Mouse (Mus musculus) Muller cell, postnatal 12 days (primary cell): ENCODE data around the gene Necap2.

ENCODE experiments used
- DNase-seq: peaks from one replicate; pipeline ENCODE4 v3.0.0-alpha.2; 2015; ENCODE audit errors: inconsistent ontology term

Necap2 gene

GRCm38 (mm10) chr4:141077681-141078509 is at the start of gene Necap2:
Necap2 (minus strand) TSS chr4:141078357.
- DNase-seq: peak; percentile 96

DNA sequence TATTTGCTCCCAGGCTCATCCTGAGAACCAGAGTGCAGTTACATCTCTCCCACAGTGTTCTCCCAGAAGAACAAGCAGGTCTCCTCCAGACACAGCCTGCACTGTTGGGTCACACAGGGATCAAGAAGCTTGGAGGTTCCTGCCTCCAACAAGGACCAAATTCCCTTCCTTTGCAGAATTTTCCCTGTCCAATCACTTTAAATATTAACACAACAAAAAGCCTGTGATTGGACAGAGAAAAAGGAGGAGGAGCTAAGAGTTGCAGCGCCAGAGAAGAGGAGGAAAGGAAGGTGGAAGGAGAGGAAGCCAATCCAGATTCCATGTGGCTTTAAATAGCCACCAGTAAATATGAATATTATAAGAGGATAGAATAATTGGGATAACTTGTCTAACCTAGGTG is 44.9 kb upstream of the Necap2 start:
- no peak for DNase-seq

DNA sequence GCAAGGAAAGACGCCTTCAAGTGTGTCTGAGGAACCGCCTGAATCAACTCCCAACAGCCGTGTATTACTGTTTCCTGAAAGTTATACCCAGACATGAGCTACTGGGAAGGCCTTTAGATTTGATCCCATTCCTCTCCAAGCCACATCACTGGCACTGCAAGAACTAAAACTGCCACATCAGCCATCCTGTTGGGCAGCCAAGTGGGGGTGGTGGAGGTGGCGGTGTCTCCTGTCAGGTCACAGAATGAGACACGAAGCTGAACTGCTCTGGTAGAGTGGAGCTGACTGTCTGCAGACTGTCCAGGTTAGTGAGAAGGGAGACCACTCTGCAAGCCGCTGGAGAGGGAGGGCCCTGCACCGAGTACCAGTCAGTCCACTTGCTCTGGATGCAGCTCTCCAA is 44.5 kb upstream of the Necap2 start:
- DNase-seq: no peak

- peak; percentile 54 for DNase-seq
Observed at GRCm38 (mm10) chr4:141120700-141121099, 42.5 kb upstream of the Necap2 start.

DNA sequence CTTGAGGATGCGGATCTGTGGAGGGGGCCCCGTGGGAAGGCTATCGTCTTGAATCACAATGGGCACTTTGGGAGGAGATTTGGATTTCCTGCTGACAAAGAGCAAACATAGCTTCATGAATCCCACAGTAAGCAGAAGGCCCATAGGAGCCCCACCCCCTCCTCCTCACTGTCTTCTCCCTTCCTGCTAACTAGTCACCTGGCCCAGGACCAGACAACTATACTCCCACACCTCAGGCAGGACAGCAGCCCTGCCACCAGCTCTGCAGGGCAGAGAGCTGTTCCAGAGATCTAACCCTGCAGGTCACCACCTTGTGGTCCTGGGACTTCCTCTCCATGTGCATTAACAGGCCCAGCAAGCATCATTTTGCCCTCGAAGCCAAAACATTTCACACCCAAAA is 40.5 kb upstream of the Necap2 start:
- DNase-seq: no peak

DNA sequence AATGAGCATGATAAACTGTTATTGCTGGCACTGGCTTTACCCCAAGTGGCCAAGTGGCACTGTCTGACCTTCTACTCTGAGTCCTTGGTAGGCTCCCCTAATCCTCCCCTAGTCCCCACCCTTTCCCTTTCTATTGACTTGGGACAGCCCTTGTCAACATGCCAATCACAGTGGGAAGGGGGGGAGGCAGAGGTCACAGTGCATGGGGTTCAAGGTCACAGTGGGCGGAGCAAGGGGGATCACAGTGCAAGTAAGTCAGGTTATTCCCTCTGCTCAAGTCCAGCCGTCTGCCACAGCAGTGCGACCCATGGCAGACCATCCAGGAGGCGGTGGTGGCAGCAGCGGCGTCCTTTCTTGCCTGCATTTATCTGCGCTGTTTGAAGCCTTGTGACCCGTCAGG is 37.2 kb upstream of the Necap2 start:
- DNase-seq: no peak

GRCm38 (mm10) chr4:141114521-141114981 is 36.4 kb upstream of the Necap2 start:
- no peak for DNase-seq

GRCm38 (mm10) chr4:141113831-141114230 is 35.7 kb upstream of the Necap2 start:
- DNase-seq: peak; percentile 81

DNA sequence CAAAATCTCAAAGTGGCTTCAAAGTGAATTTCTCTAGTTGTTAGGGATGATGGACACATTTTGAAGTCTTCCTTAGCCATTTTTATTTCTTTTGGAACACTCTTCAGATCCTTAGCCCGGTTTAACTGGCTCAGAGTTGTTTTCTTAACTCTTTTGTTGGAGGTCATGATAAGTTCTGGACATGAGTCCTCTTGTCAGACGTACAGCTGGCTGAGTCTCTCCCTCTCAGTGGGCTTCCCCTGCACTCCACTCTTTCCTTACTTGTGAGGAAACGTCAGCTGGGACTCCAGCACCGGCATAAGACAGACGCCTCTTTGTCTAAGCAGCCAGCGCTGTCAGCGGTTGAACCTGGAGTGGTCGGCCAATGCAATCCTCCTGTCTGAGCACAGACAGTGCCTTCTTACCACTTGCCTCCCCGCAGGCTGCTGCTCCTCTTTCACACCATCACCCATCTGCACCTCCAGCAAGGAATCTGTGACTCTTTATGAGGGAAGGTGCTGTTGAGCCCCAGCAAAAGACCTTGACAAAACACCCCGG is 30.1 kb upstream of the Necap2 start:
- no peak for DNase-seq

DNA sequence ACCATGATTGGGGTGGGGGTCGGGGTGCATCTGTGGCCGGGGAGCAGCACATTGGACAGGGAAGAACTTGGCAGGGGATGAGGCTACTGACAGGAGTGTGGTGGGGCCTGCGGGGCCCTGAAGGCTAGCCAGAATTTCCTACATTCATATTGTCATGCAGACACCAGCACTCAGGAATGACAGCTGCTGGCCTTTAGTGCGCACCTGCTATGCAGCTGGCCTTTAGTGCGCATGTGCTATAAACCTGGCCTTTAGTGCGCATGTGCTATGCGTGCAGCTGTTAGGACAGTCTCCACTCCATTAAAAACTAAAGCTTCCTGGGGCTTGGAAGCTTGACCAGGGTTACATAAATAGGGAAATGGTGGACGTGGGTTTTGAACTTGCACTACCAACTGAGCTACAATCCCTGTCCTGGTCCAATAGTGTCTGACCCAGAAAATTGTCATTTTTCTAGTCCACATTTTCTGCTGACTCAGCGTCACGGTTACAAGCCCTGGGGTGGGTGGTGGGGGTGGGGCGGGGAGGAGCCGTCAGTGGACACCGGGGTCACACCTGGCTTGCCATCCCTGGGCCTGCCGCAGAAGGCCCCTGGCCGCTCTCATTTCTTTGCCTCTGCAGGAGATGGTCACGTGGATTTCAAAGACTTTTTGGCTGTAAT is 28.5 kb upstream of the Necap2 start:
- DNase-seq: no peak

- DNase-seq: no peak
Observed at GRCm38 (mm10) chr4:141101855-141102254, 23.7 kb upstream of the Necap2 start.

DNA sequence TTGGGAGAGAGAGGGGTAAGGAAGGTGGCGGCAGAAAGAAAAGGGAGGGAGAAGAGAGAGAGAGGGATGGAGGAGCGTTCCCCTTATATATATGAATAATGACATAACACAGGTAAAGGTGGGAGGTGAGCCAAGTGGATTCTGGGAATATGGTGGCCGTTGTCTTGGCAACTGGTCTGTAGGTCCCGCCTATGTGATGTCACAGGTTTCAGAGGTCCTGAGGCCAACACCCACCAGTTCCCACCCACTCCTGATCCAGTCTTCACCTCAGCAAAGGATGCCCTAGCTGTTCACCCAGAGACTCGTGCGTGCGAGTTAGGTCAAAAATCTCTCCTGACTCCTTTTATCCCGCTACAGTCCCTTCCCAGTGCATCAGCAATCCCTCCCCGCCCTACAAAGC is 23.1 kb upstream of the Necap2 start:
- no peak for DNase-seq

DNA sequence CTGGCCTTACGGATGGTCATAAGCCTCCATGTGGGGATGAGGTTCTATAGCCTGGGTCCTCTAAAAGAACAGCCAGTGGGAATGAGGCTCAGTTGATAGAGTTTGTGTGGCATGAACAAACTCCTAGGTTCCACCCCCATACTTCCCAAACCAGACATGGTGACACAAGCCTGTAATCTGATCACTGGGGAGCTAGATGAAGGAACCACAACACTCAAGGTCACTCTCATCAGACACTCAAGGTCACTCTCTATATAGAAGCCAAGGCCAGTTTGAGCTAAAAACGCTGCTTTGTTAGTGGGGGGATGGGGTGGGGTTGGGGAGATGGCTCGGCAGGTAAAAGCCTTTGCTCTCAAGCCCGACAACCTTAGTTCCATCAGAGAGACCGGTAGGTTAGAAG is 21.8 kb upstream of the Necap2 start:
- no peak for DNase-seq

- DNase-seq: no peak
Observed at GRCm38 (mm10) chr4:141098935-141099334, 20.8 kb upstream of the Necap2 start.

- DNase-seq: no peak
Observed at GRCm38 (mm10) chr4:141096710-141097109, 18.6 kb upstream of the Necap2 start.

DNA sequence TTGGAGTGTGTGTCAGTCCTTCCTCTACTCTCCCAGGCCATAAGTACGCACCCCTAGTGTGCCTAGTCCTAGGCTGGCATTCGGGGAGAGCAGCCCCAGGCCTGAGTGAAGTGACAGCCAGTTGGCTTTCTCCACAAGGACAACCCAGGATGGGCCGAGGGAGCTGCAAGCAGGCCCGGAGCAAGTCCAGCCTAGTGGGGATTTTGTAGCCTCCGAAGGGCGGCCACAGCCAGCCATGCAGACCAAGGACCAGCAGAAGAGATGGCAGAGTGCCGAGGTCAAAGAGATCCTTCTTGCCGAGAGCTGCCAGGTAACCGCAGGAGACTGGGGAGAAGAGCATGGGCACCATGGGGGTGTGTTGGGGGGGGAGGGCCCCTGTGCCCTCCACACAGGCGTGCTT is 16.9 kb upstream of the Necap2 start:
- DNase-seq: no peak

GRCm38 (mm10) chr4:141088714-141089113 is 10.6 kb upstream of the Necap2 start:
- DNase-seq: no peak

GRCm38 (mm10) chr4:141088033-141088432 is 9.9 kb upstream of the Necap2 start, which contains the start of gene Spata21:
Spata21 (plus strand) TSS chr4:141088333.
- DNase-seq: no peak

- DNase-seq: no peak
Observed at GRCm38 (mm10) chr4:141086862-141087261, 8.7 kb upstream of the Necap2 start.

GRCm38 (mm10) chr4:141078510-141079137 is 467 bp upstream of the Necap2 start:
- no peak for DNase-seq

- DNase-seq: no peak
Observed at GRCm38 (mm10) chr4:141076761-141077506, 1.2 kb downstream of the Necap2 start.

- DNase-seq: no peak
Observed at GRCm38 (mm10) chr4:141074109-141074508, 4.0 kb downstream of the Necap2 start.
